Mouse (Mus musculus): ENCODE data around the gene Dab2ip. TPM values are rescaled to one million over a fixed set of nuclear protein-coding genes. Genes with fewer than 3 reads are reported as not detected.

The Dab2ip gene
- polyA plus RNA-seq, 1 experiment from 2014 or later = 41.3 TPM

- Histone ChIP-seq H3K4me2 (replicated peaks; ENCODE audit: low read depth) (no peak overlapping the region), H3K4me3 (ENCODE audit: low read depth, low read length) (no peak overlapping the region), H3K4me1 (replicated peaks; ENCODE audit: control insufficient read depth, insufficient read depth, low read length) (no peaks in the 10 kb centered on the region), H3K27me3 (replicated peaks; ENCODE audit: control insufficient read depth, insufficient read depth, low read length) (no peaks in the 10 kb centered on the region), H3K36me3 (ENCODE audit: control insufficient read depth, insufficient read depth) (no peaks in the 10 kb centered on the region), H3K9ac (ENCODE audit: low read depth, low read length) (no peak overlapping the region), H3K27ac (ENCODE audit: low read depth, low read length) (no peak overlapping the region), H3K9me3 (ENCODE audit: control insufficient read depth) (no peaks in the 10 kb centered on the region)
- ATAC-seq = no peak
- TF ChIP-seq CTCF (IDR thresholded peaks at IDR 0.05; ENCODE audit: low read depth) = peak; percentile 41
- 82% methylated on average over 5 of the region's 5 CpGs for whole genome bisulfite sequencing
Observed at GRCm38 (mm10) chr2:35761458-35761857, 203.4 kb downstream of the Dab2ip start.

GRCm38 (mm10) chr2:35763818-35764217 lies 205.8 kb downstream of the Dab2ip start:
- WGBS = 86% methylated on average over 7 of the region's 7 CpGs
- Histone ChIP-seq H3K4me3 (ENCODE audit: low read depth, low read length) (no peak overlapping the region), H3K27me3 (replicated peaks; ENCODE audit: control insufficient read depth, insufficient read depth, low read length) (no peaks in the 10 kb centered on the region), H3K27ac (ENCODE audit: low read depth, low read length) (no peak overlapping the region), H3K4me1 (replicated peaks; ENCODE audit: control insufficient read depth, insufficient read depth, low read length) (no peaks in the 10 kb centered on the region), H3K36me3 (ENCODE audit: control insufficient read depth, insufficient read depth) (no peaks in the 10 kb centered on the region), H3K9ac (ENCODE audit: low read depth, low read length) (no peak overlapping the region), H3K9me3 (ENCODE audit: control insufficient read depth) (no peaks in the 10 kb centered on the region), H3K4me2 (replicated peaks; ENCODE audit: low read depth) (no peak overlapping the region)
- no peak for ATAC-seq
- no peak for TF ChIP-seq CTCF (IDR thresholded peaks at IDR 0.05; ENCODE audit: low read depth)

GRCm38 (mm10) chr2:35764328-35764727 lies 206.3 kb downstream of the Dab2ip start:
- Histone ChIP-seq H3K4me2 (replicated peaks; ENCODE audit: low read depth) (no peak overlapping the region), H3K27me3 (replicated peaks; ENCODE audit: control insufficient read depth, insufficient read depth, low read length) (no peaks in the 10 kb centered on the region), H3K36me3 (ENCODE audit: control insufficient read depth, insufficient read depth) (no peaks in the 10 kb centered on the region), H3K9me3 (ENCODE audit: control insufficient read depth) (no peaks in the 10 kb centered on the region), H3K4me1 (replicated peaks; ENCODE audit: control insufficient read depth, insufficient read depth, low read length) (no peaks in the 10 kb centered on the region), H3K9ac (ENCODE audit: low read depth, low read length) (no peak overlapping the region), H3K4me3 (ENCODE audit: low read depth, low read length) (no peak overlapping the region), H3K27ac (ENCODE audit: low read depth, low read length) (no peak overlapping the region)
- TF ChIP-seq CTCF (IDR thresholded peaks at IDR 0.05; ENCODE audit: low read depth) = no peak
- whole genome bisulfite sequencing = 50% methylated on average over 8 of the region's 8 CpGs
- no peak for ATAC-seq

- Histone ChIP-seq H3K27ac (ENCODE audit: low read depth, low read length) (no peak overlapping the region), H3K4me1 (replicated peaks; ENCODE audit: control insufficient read depth, insufficient read depth, low read length) (no peaks in the 10 kb centered on the region), H3K36me3 (ENCODE audit: control insufficient read depth, insufficient read depth) (no peaks in the 10 kb centered on the region), H3K27me3 (replicated peaks; ENCODE audit: control insufficient read depth, insufficient read depth, low read length) (no peaks in the 10 kb centered on the region), H3K9me3 (ENCODE audit: control insufficient read depth) (no peaks in the 10 kb centered on the region), H3K4me2 (replicated peaks; ENCODE audit: low read depth) (no peak overlapping the region), H3K4me3 (ENCODE audit: low read depth, low read length) (no peak overlapping the region), H3K9ac (ENCODE audit: low read depth, low read length) (no peak overlapping the region)
- TF ChIP-seq CTCF (IDR thresholded peaks at IDR 0.05; ENCODE audit: low read depth) = no peak
- ATAC-seq = no peak
- WGBS = 55% methylated on average over 14 of the region's 14 CpGs
Observed at GRCm38 (mm10) chr2:35767834-35768537, 209.9 kb downstream of the Dab2ip start.

- ATAC-seq = no peak
- Histone ChIP-seq H3K4me2 (replicated peaks; ENCODE audit: low read depth) (no peak overlapping the region), H3K9ac (ENCODE audit: low read depth, low read length) (no peak overlapping the region), H3K4me3 (ENCODE audit: low read depth, low read length) (no peak overlapping the region), H3K4me1 (replicated peaks; ENCODE audit: control insufficient read depth, insufficient read depth, low read length) (no peaks in the 10 kb centered on the region), H3K27ac (ENCODE audit: low read depth, low read length) (no peak overlapping the region), H3K9me3 (ENCODE audit: control insufficient read depth) (no peaks in the 10 kb centered on the region), H3K27me3 (replicated peaks; ENCODE audit: control insufficient read depth, insufficient read depth, low read length) (no peaks in the 10 kb centered on the region), H3K36me3 (ENCODE audit: control insufficient read depth, insufficient read depth) (no peaks in the 10 kb centered on the region)
- no peak for TF ChIP-seq CTCF (IDR thresholded peaks at IDR 0.05; ENCODE audit: low read depth)
- WGBS = 52% methylated on average over 4 of the region's 4 CpGs
Observed at GRCm38 (mm10) chr2:35768538-35769238, 210.6 kb downstream of the Dab2ip start.

- Histone ChIP-seq H3K27ac (ENCODE audit: low read depth, low read length) (no peak overlapping the region), H3K4me3 (ENCODE audit: low read depth, low read length) (no peak overlapping the region), H3K27me3 (replicated peaks; ENCODE audit: control insufficient read depth, insufficient read depth, low read length) (no peaks in the 10 kb centered on the region), H3K4me2 (replicated peaks; ENCODE audit: low read depth) (no peak overlapping the region), H3K36me3 (ENCODE audit: control insufficient read depth, insufficient read depth) (no peaks in the 10 kb centered on the region), H3K4me1 (replicated peaks; ENCODE audit: control insufficient read depth, insufficient read depth, low read length) (no peaks in the 10 kb centered on the region), H3K9me3 (ENCODE audit: control insufficient read depth) (no peaks in the 10 kb centered on the region), H3K9ac (ENCODE audit: low read depth, low read length) (no peak overlapping the region)
- TF ChIP-seq CTCF (IDR thresholded peaks at IDR 0.05; ENCODE audit: low read depth) = no peak
- ATAC-seq = no peak
- 86% methylated on average over 12 of the region's 12 CpGs for whole genome bisulfite sequencing
Observed at GRCm38 (mm10) chr2:35769398-35769797, 211.3 kb downstream of the Dab2ip start.
